Mouse (Mus musculus) MN1 (cell line): ENCODE measurements around the gene Prickle2.

Experiments used
- DNase-seq: peaks from one replicate; pipeline ENCODE4 v3.0.0-alpha.2; 2016; ENCODE audit warnings: low spot score

Gene Prickle2

GRCm38 (mm10) chr6:92706145-92706466, at the start of gene Prickle2:
Gene Prickle2, minus strand, starts transcription at chr6:92706155.
- DNase-seq, result peak; percentile 42

GRCm38 (mm10) chr6:92752737-92753136, 46.8 kb upstream of the Prickle2 start:
- no peak for DNase-seq

DNA sequence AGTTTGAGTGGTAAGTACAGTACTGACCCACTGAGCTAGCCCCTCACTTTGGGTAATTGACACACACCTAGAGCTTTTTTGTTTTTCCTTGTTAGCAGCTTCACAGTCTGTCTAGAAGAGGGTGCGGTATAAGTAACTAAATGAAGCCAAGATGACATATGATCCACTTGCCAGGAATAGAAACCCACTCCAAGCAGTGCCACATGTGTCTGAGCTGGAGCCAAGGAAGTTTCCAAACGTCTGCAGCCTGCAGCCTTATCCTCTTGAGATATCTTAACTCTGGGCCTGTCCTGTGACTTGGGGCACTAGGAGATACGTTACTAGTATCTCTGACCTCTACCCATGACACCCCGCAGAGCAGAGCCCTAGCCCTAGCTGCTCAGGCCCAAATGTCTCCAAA, 43.5 kb upstream of the Prickle2 start:
- DNase-seq, result no peak

DNA sequence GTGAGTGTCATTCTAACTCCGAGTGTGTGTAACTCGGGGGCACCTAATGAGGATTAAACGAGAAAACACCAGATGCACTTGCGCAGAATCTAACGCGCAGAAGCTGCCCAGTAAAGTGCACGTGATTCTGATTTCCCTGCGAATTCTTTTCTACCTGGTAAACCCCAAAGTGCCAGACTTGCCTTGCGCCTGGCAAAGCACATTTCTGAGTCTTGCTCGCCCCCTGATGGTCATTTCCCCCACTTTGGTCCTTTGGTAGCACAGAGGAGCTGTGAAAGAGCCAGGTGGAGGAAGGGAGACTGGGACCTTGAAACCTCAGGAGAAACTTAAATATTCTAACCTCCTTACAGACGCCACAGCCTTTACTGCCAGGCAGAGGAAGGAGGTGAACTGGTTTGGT, 37.6 kb upstream of the Prickle2 start:
- DNase-seq, result peak; percentile 75

DNA sequence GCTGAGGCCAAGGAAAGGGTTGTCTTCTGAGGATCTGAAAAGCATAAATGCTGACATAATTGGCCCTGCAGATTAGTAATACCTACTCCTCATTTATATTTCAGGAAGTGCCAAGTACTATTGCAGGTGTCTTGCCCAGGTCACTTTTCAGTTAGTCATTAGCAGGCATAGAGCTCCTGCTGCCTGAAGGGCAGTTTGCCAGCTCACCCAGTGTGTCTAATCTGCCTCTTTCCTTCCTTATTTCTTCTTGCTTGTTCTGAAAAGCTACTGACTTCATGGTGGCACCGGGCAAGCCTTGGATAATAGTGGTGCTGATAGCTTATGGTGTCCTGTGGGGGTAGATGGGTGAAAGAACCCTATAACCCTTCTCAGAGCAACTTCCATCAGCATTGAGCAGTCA, 31.2 kb upstream of the Prickle2 start:
- no peak for DNase-seq

DNA sequence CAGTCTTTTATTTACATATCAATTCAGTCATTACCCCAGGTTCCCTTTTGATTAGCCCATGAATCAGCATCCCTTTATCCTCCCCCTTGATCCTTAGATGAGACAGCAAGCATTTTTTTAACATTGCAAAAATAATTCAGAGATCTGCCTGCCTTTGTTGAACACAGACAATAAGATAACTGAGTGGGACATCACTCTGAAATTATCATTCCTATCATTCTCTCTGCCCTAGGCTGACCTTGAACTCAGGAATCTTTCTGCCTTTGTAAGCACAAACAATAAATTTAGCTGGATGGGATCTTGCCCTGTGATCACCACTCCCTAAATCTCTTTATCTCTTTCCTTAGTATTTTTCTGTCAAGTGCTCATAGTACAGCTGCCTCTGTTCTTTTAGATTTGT, 27.7 kb upstream of the Prickle2 start:
- no peak for DNase-seq

- no peak for DNase-seq
These were observed 22.6 kb upstream of the Prickle2 start for GRCm38 (mm10) chr6:92728514-92728913.

DNA sequence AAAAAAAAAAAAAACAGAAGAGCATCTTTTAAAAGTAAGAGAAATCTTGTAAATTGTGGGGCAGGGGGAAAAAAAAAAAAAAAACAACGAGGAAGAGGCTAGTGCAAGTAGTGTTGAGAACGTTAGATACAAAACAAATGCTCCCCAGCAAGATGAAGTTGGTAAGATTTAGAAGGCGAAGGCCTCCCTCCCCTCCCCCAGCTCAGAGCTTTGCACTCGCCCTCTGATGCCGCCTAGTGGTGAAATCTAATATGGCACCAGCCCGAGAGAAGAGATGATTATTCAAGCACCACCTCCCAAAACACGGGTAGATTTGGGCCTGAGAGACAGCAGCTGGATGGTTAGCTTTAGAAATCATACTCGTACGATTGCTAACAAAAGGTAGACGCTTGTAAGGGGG, 22.1 kb upstream of the Prickle2 start:
- peak; percentile 89 for DNase-seq

DNA sequence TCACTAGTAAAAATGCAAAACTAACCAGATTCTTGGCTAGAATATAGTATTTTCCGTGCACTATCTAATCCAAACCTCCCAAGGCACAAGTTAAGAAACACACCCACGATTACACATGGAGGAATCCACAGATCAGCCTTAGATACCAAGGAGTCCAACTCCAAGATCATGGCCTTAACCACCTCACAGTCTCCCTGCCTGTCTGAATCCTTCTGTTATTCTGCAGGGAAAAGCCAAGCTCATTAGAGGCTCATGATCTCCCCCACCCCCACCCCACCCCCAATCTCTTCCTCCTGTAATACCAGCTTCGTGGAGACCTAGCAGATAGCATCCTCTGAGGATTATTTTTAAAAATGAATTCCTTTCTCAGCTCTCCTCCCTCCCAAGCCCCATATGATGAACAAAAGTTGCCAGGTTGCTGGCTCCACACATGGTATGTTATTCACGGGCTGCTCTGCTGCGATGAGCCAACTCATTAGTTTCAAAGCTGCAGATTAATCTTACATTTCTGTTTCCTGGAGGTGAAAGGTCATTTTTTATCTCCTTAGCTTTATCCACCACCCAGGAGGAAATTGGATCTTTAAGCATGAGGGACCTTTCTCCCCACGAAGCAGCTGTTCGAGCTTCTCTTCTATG, 21.5 kb upstream of the Prickle2 start:
- no peak for DNase-seq

GRCm38 (mm10) chr6:92726121-92726520, 20.2 kb upstream of the Prickle2 start:
- DNase-seq, result no peak

DNA sequence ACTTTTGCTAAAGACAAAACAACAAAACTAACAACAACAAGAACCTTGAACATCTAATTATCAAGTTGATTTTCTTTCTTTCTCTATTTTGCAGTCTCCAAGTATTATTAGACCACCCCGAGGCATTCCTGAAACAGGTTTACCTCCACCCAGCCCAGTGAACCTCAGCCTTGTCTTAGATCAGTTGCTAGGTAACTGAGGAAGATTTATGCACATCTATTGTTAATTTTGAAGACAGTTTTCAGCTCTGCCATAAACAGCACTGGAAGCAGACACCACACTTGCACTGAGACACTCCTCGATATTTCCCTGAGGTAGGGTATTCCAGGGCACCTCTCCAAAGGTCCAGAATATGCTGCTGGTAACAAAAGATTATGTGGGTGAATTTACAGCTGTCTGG, 18.4 kb upstream of the Prickle2 start:
- no peak for DNase-seq

GRCm38 (mm10) chr6:92715806-92716205, 9.9 kb upstream of the Prickle2 start:
- no peak for DNase-seq

DNA sequence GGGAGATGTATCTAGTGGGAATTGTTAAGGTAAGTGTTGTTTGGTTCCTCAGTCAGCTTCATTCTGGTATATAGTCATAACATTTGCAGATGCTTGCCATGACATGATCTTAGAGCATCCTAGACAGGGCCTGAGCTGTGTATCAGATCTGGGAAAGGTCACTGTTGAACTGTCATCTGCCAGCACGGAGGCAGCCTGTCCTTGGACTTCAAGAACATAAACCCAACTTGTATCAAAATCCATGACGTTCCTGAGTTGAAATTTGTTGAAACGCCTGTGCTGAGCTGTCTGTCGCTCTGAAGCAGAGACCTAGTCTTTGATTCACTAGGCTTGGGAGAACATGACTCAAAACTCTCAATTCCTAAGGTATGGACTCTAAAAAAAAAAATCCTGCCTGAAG, 8.8 kb upstream of the Prickle2 start:
- no peak for DNase-seq

DNA sequence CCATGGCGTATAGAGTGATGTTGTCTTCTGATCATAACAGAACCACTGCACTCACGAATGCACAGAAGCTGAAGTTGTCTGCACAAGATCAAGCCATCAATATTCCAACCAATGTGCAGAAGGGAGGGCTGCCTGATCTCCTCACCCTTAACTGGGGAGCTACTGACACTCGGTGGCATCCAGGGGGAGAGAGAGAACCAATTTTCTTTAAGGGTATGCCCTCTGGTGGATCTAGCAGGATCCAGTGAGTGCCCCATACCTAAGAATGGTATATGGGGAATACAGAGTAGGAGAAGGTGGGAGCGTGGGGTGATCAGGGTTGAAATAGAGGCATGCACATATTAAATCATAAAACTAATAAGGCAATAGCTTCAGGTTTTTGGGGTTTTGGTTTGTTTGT, 2.2 kb upstream of the Prickle2 start:
- DNase-seq, result no peak

DNA sequence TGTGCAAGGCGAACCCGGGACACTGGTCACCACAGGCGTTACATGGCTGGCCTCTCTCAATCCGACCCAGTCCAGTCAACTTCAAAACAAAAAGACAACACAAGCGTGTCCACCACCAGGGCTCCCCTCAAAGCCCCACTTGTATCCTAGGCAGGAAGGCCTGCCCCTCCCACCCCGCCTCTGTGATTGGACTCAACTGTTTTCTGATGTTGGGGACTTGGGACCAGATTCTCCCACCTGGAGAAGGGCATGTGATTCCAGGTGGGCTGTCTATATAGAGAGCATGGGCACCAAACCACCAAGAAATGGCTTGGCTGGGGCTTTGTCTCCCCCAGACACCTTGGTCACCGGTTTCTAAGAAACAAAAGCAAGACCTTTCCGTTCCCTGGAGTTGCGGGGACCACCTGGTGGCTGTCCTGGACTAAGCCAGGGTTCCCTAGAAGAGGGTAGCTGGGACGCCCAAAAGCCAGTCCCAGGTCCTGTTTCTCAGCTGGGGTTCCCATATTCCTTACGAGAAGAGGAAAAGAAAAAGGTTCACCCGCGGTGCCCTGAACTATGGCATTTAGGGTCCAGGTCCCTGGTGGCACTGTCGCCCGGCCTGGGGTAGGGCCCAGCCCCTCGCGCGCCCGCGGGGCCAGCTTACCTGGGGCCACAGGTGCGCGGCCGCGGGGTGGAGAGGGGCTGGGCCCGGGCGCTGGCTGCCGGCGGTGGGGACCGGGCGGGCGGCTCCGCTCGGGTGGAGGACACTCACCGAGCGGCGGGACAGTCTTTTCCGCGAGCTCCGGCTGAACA, 406 bp downstream of the Prickle2 start:
- DNase-seq, result no peak

DNA sequence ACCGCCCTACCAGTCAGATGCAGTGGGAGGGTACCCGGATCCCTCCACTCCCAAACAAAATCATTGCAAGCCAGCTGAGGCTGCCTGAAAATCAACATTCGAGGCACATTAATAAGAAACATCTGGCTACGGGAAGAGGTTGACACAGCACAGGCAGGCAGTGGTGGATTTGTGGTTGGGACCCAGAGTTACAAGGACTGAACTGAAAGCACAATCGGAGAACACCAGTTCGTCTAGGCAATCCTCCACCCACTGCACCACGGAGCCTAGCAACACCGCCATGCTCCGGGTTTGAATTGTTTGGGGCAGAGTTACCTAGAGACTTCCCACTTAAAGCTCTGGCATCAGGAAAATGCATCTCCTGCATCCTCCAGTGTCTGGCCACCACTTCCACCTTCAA, 1.1 kb downstream of the Prickle2 start:
- DNase-seq, result no peak

DNA sequence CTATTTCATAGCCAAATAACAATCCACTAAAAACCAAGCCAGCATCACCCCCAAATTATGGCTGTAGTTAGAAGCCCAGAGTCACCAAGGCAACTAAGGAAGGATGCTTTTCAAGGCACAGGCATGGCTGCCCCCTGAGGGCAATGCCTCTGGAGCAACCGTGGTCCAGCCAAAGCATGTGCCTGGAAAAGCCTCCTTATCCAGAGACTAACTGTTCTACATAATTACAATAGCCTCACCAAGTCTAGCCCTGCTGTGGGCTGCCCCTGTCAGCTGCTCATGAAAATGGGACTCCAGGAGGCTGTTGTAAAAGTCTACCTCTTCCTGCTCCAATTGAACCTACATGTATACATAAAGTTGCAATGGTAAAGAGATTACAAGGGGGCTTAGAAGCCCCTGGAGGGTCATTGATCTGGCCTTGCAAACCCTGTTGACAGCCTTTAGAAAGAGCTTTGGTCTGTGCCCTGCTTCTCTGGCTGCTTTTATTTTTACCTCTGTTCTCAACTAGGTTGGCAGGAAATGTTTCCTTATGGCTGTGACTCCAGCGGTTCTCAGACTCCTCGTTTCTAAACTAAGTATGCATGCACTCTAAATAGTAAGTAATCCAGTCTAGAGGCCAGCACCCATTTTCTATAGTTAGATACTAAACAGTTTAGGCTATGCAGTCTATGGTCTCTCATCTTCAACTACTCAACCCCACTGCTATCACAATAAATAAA, 6.3 kb downstream of the Prickle2 start:
- no peak for DNase-seq

- no peak for DNase-seq
These were observed 8.1 kb downstream of the Prickle2 start for GRCm38 (mm10) chr6:92697807-92698206.

GRCm38 (mm10) chr6:92687317-92687716, 18.6 kb downstream of the Prickle2 start:
- DNase-seq, result no peak

DNA sequence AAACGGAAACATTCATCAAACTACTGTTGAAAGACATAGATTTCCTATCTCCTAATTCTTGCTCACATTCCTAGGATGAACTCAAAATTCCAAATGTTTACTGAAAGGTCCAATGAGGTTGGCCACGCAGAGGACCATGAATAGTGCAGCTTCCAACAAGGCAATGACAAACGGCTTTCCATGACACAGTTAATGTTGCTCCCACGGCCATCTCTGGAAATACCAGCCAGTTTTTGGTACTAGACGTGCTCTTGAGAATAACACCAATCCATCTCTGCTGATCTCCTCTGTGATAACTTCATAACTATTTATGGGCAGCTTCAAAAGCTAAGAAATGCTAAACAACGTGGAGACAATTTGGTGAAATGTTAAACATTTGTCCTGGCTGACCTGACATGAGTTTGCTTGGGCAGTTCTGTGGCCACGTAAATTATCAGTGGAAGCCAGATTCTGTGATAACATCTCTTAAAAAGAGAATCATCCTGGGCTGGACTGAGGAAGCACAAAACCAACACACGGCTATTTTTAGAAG, 31.5 kb downstream of the Prickle2 start:
- no peak for DNase-seq

- peak; percentile 22 for DNase-seq
These were observed 35.3 kb downstream of the Prickle2 start for GRCm38 (mm10) chr6:92670518-92671147.

- DNase-seq, result no peak
These were observed 36.3 kb downstream of the Prickle2 start for GRCm38 (mm10) chr6:92669623-92670022.

- DNase-seq, result no peak
These were observed 38.4 kb downstream of the Prickle2 start for GRCm38 (mm10) chr6:92667544-92667943.
